Mouse (Mus musculus) lung, embryonic 16.5 days (tissue): ENCODE measurements around the gene Otoa. TPM values are rescaled to one million over a fixed set of nuclear protein-coding genes. Genes with fewer than 3 reads are reported as not detected.

ENCODE experiments used
- ATAC-seq: fragments of 200-750 bp; cut with Nextera tagmentation; 2 replicates; pipeline ENCODE4 v1.8.0; 2017; ENCODE audit warnings: low read depth, mild to moderate bottlenecking, moderate library complexity
- H3K27ac ChIP-seq: fragments of 300-500 bp; sonication (generic); 2 replicates; pipeline ENCODE4 v1.5.1; 2014; ENCODE audit warnings: mild to moderate bottlenecking, control low read depth, low read length
- H3K27me3 ChIP-seq: fragments of 300-500 bp; sonication (generic); 2 replicates; pipeline ENCODE4 v1.6.1; 2014; ENCODE audit warnings: low read depth, low read length, mixed read lengths; ENCODE audit not compliant: control insufficient read depth, insufficient read depth
- H3K36me3 ChIP-seq: fragments of 300-500 bp; sonication (generic); 2 replicates; pipeline ENCODE4 v1.6.1; 2014; ENCODE audit warnings: low read length; ENCODE audit not compliant: control insufficient read depth, insufficient read depth
- H3K4me1 ChIP-seq: fragments of 300-500 bp; sonication (generic); replicated peaks from 2 replicates; pipeline ENCODE4 v1.6.1; 2014; ENCODE audit warnings: low read length, mixed read lengths; ENCODE audit not compliant: control insufficient read depth, insufficient read depth
- H3K4me2 ChIP-seq: fragments of 300-500 bp; sonication (generic); 2 replicates; pipeline ENCODE4 v1.6.1; 2014; ENCODE audit warnings: low read depth, low read length, control low read depth
- H3K4me3 ChIP-seq: fragments of 300-500 bp; sonication (generic); 2 replicates; pipeline ENCODE4 v1.5.1; 2014; ENCODE audit warnings: mild to moderate bottlenecking, low read length, control low read depth
- H3K9ac ChIP-seq: fragments of 300-500 bp; sonication (generic); 2 replicates; pipeline ENCODE4 v1.6.1; 2014; ENCODE audit warnings: low read length, control low read depth
- H3K9me3 ChIP-seq: fragments of 300-500 bp; sonication (generic); 2 replicates; pipeline ENCODE4 v1.6.1; 2016; ENCODE audit warnings: low read length; ENCODE audit not compliant: control insufficient read depth
- WGBS: fragments of 180-500 bp; shearing (Covaris S2); extraction: QIAGEN DNeasy Blood & Tissue Kit; methylation state at CpG from one replicate; pipeline ENCODE4 v1.1.7; 2014; 5-methylcytosine and 5-hydroxymethylcytosine counted together
- polyA plus RNA-seq: library from polyadenylated mRNA; unstranded; fragments of >200 nt; fragmentation: Nextera tagmentation; extraction: Ambion mirVana; gene quantifications from 2 replicates; pipeline ENCODE4 v1.2.1, GENCODE M21; 2015

The Otoa gene
- polyA plus RNA-seq = 0.05 and 0.31 TPM in 2 replicates

DNA sequence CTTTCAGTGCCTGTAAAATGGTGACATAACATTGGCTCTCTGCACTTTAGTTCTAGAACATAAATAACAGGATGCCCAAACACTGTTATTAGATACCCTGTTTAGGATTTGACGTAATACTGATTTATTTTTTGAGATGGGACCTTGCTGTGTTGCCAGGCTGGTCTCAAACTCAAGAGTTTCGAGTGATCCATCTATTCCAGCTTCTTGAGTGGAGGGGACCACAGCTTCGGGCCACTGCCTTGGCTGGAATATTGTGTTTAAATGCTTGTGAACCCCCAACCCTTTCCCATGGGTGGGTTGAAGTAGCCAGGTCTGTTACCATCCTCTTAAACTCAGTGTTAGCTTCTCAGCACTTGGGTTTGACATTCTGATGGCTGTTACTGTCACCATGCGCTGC lies at the start of gene Otoa:
Otoa (plus strand) TSS at position 301 of the 400 bp plus-strand sequence.
- Histone ChIP-seq H3K27ac (no peak within 1 kb of the TSS), H3K9me3 (no peaks in the 10 kb centered on the region), H3K9ac (no peak within 1 kb of the TSS), H3K27me3 (no peaks in the 10 kb centered on the region), H3K4me1 (no peaks in the 10 kb centered on the region), H3K4me3 (no peak within 1 kb of the TSS), H3K36me3 (peaks cover 7% of the 10 kb centered on the region), H3K4me2 (no peak within 1 kb of the TSS)
- ATAC-seq = no peak
- 85% methylated on average over 4 of the region's 4 CpGs for WGBS

DNA sequence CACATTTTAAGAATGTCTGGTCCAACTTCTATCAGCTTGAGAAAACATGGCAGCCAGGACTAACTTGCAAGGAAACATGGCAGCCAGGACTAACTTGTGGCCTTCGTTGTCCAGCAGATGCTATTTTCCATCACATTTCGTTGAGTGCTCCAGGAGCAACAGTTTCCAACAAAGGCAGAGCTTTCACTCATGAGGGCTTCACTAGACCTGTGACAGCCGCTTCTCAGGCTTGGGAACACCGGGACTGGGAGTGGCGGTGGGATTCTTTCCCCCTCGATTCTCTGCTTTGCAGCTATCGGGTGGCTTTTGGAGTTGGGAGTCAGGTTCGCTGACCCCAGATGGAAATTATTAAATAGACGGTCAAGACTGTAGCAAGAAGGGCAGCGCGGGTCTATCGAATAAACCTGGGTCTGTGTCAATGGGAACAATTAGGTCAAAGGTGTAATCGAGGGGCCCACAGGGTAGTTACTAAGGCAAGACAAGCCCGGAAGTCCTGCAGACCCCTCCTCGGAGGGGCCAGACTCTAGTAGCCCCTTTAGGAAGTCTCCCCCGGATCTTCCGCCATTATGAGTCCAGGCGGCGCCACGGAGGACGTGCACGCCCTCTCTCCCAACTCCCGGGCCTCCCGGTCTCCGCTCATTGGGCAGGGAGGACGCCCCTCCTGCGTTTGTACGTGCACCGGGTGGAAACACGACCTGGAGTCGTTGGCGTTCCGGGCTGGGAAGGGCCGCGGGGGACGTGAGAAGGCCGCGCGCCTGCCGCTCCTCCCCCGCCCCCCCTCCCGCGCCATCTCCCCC lies 47.4 kb upstream of the Otoa start, which contains the start of gene Mettl9:
Mettl9 (plus strand) TSS at position 590 of the 797 bp plus-strand sequence.
- peak within 1 kb of the TSS; percentile 87 for H3K4me2 ChIP-seq
- H3K27ac ChIP-seq = peak within 1 kb of the TSS; percentile 88
- H3K27me3 ChIP-seq = peaks cover 6% of the 10 kb centered on the region; the same call in 1 of the 2 replicates
- ATAC-seq = peak; percentile 98
- no peaks in the 10 kb centered on the region for H3K9me3 ChIP-seq
- H3K36me3 ChIP-seq = no peaks in the 10 kb centered on the region
- H3K4me1 ChIP-seq = peaks cover 9% of the 10 kb centered on the region; the same call in 1 of the 2 replicates
- H3K9ac ChIP-seq = peak within 1 kb of the TSS; percentile 95
- WGBS = 2% methylated on average over 33 of the region's 43 CpGs
- peak within 1 kb of the TSS; percentile 79 for H3K4me3 ChIP-seq

- Histone ChIP-seq H3K4me3 (peak overlapping the region; percentile 79), H3K9ac (peak overlapping the region; percentile 95), H3K4me1 (peaks cover 9% of the 10 kb centered on the region; the same call in 1 of the 2 replicates), H3K27me3 (peaks cover 6% of the 10 kb centered on the region; the same call in 1 of the 2 replicates), H3K36me3 (no peaks in the 10 kb centered on the region), H3K9me3 (no peaks in the 10 kb centered on the region), H3K4me2 (peak overlapping the region; percentile 63), H3K27ac (peak overlapping the region; percentile 88)
- WGBS = 1% methylated on average over 30 of the region's 63 CpGs
- ATAC-seq = peak; percentile 76
Measured at GRCm38 (mm10) chr7:121034701-121035141, 46.7 kb upstream of the Otoa start.

DNA sequence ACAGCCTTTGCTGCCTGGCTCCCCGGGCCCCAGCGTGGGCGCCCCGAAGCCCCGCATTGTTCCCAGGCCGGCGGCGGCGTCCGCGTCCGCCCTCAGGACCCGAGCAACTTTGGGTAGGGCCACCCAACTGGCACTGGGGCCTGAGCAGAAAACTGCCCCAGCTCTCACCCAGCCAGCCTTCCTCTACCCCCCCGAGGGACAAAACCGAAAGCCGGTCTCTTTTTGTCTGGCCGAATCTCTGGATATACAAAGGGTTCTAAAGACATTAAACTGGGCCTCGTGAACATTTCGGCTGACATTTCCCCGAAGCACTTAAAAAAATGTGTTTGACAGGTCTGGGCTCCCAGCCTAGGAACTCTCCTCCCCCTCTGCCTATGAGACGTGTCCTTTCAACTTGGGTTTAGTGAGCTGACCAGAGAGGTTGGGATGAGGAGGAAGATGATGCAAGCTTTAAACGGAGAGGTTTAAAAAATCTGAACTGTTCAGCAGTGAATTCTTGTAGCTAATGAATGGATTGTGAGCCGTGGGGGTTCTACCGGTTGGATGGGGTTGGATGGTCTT lies 46.2 kb upstream of the Otoa start:
- WGBS = 1% methylated on average over 24 of the region's 24 CpGs
- peaks cover 9% of the 10 kb centered on the region; the same call in 1 of the 2 replicates for H3K4me1 ChIP-seq
- H3K4me2 ChIP-seq = peak overlapping the region; percentile 63

DNA sequence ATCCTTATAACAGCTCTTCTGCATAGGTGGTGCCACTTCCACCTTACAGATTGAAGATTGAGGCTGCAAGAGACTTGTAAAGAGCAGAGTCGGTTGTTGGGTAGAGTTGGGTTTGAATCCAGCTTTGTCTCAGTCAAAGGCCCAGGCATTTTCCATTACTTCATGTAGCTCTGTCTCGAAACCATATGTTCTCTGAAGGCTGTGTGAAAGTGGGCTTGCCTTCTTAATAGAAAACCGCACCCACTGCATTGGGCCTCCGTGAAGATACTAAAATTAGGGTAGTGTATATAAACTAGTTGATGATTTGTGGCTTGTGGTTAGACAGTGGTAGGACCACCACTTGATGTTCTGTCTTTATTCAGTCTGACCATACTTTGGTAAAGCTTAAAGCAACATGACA lies 40.9 kb upstream of the Otoa start:
- H3K27ac ChIP-seq = no peak overlapping the region
- H3K4me1 ChIP-seq = peaks cover 23% of the 10 kb centered on the region
- no peaks in the 10 kb centered on the region for H3K9me3 ChIP-seq
- ATAC-seq = no peak
- no peak overlapping the region for H3K9ac ChIP-seq
- no peak overlapping the region for H3K4me2 ChIP-seq
- H3K36me3 ChIP-seq = no peaks in the 10 kb centered on the region
- H3K4me3 ChIP-seq = no peak overlapping the region
- WGBS = 88% methylated on average over 4 of the region's 4 CpGs
- no peaks in the 10 kb centered on the region for H3K27me3 ChIP-seq

More for the DNA sequence above, 46.2 kb upstream of the Otoa start:
- no peaks in the 10 kb centered on the region for H3K9me3 ChIP-seq
- peak overlapping the region; percentile 88 for H3K27ac ChIP-seq
- H3K4me3 ChIP-seq = peak overlapping the region; percentile 79
- H3K36me3 ChIP-seq = no peaks in the 10 kb centered on the region
- ATAC-seq = peak; percentile 31
- H3K27me3 ChIP-seq = peaks cover 5% of the 10 kb centered on the region; the same call in 1 of the 2 replicates
- peak overlapping the region; percentile 95 for H3K9ac ChIP-seq

DNA sequence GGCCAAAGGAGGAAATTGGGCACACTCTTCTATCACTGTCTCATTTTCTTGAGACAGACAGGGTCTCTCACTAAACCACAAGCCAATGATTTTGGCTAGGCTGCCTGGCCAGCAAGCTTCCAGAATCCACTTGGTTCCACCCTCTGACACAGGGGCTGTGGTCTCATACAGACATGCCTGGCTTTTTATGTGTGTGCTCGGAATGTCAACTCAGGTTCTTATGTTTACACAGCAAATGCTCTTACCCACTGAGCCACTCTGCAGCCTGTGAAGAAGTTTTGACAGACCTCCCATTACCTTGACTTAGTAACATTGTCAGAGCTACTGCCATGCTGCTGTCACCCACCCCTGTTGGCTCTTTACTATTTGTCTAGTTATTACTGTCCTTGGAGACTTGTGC lies 39.5 kb upstream of the Otoa start:
- H3K4me3 ChIP-seq = no peak overlapping the region
- 51% methylated on average over 1 of the region's 1 CpGs for WGBS
- no peaks in the 10 kb centered on the region for H3K9me3 ChIP-seq
- H3K4me2 ChIP-seq = no peak overlapping the region
- H3K27me3 ChIP-seq = no peaks in the 10 kb centered on the region
- H3K27ac ChIP-seq = peak overlapping the region; percentile 17; the same call in 1 of the 2 replicates
- ATAC-seq = peak; percentile 82
- peaks cover 14% of the 10 kb centered on the region for H3K4me1 ChIP-seq
- H3K36me3 ChIP-seq = no peaks in the 10 kb centered on the region
- no peak overlapping the region for H3K9ac ChIP-seq

DNA sequence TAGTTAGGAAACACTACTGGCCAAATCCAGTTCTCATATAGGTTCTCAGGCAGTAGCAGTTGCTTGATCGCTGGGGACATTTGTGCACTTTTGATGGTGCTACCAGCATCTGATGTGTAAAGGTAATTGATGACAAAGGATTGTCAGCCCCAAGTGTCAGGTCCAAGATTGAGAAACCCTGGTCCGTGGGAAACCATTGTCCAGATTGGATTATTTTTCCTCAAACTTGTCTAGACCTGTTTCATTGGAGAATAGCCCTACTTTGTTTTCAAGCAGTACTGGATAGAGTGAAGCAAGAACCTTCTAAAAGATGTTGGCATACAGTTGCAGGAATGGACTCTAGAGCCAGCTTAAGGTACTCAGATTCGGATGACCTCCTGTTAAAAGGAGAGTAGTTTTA lies 38.4 kb upstream of the Otoa start:
- no peak overlapping the region for H3K9ac ChIP-seq
- 87% methylated on average over 3 of the region's 3 CpGs for WGBS
- no peaks in the 10 kb centered on the region for H3K36me3 ChIP-seq
- no peak overlapping the region for H3K4me2 ChIP-seq
- ATAC-seq = no peak
- peaks cover 14% of the 10 kb centered on the region for H3K4me1 ChIP-seq
- H3K9me3 ChIP-seq = no peaks in the 10 kb centered on the region
- no peak overlapping the region for H3K27ac ChIP-seq
- H3K27me3 ChIP-seq = no peaks in the 10 kb centered on the region
- no peak overlapping the region for H3K4me3 ChIP-seq

DNA sequence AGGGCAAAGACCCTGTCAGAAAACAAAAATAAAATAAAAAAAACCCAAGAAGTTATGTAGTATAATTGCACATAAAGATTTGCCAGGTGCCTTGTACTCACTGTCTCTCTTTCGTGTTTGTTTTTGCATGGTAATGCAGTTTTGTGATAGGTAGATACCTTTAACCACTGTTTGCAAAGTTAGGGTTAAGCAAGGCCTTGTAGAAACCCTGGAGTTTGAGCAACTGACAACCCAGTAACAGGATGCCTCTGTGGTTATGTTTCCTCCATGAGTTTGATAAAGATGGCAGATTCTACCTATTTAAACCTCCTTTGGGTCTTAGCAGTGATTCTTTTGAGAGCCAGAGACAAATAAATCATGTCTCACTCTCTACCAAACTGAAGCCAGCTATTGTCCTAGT lies 37.9 kb upstream of the Otoa start:
- H3K4me1 ChIP-seq = peaks cover 14% of the 10 kb centered on the region
- no peak for ATAC-seq
- WGBS = 84% methylated on average over 1 of the region's 1 CpGs

DNA sequence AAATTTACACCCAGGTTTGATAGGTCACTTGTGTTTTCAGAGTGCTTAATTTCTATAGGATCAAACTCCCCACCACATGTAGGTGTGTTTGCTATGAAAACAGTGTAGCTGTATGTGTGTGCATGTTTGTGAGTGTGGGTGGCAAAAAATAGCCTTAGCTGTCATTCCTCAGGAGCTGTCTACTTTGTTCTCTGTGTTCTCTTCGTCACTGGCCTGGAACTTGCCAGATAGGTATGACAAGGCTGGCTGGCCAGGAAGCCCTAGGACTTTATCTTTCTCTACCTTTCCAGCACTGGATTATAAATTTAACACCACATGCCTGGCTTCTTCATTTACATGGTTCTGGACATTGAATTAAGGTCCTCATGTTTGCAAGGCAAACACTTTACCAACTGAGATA lies 37.2 kb upstream of the Otoa start:
- Histone ChIP-seq H3K4me1 (peaks cover 14% of the 10 kb centered on the region), H3K9me3 (no peaks in the 10 kb centered on the region), H3K36me3 (peaks cover 3% of the 10 kb centered on the region; the same call in 1 of the 2 replicates), H3K27ac (no peak overlapping the region), H3K9ac (no peak overlapping the region), H3K4me2 (no peak overlapping the region), H3K4me3 (no peak overlapping the region), H3K27me3 (no peaks in the 10 kb centered on the region)
- ATAC-seq = no peak
- WGBS = 71% methylated on average over 1 of the region's 1 CpGs

More for the DNA sequence above, 37.9 kb upstream of the Otoa start:
- H3K4me3 ChIP-seq = no peak overlapping the region
- H3K4me2 ChIP-seq = no peak overlapping the region
- H3K9ac ChIP-seq = no peak overlapping the region
- no peaks in the 10 kb centered on the region for H3K9me3 ChIP-seq
- H3K36me3 ChIP-seq = peaks cover 2% of the 10 kb centered on the region; the same call in 1 of the 2 replicates
- H3K27me3 ChIP-seq = no peaks in the 10 kb centered on the region
- H3K27ac ChIP-seq = no peak overlapping the region
